In genomic region chr6:83598646-83599045, GRCm38 (mm10) we compare ENCODE assay signal across 8 mouse cellular contexts. TPM values are rescaled to one million over a fixed set of nuclear protein-coding genes. Genes with fewer than 3 reads are reported as not detected.
DNase-seq lines count a peak whose midpoint lies in the region; ATAC-seq and TF ChIP-seq lines count a peak whose summit lies in the region.

No protein-coding gene starts in this region.

- H3K36me3 ChIP-seq in forebrain, postnatal 0 days (ENCODE audit: insufficient read depth) = no peaks in the 10 kb centered on the region
- no peaks in the 10 kb centered on the region for H3K36me3 ChIP-seq in hindbrain, embryonic 13.5 days
- no peaks in the 10 kb centered on the region for H3K36me3 ChIP-seq in limb, embryonic 13.5 days
- no peaks in the 10 kb centered on the region for H3K36me3 ChIP-seq in midbrain, embryonic 13.5 days
- H3K36me3 ChIP-seq in thymus, adult 2 months (ENCODE audit: control insufficient read depth, insufficient read depth, low read length) = no peaks in the 10 kb centered on the region

- no peaks in the 10 kb centered on the region for H3K4me1 ChIP-seq in forebrain, postnatal 0 days (ENCODE audit: insufficient read depth)
- peaks cover 5% of the 10 kb centered on the region; the same call in 1 of the 2 replicates for H3K4me1 ChIP-seq in hindbrain, embryonic 13.5 days (replicated peaks)
- H3K4me1 ChIP-seq in limb, embryonic 13.5 days = no peaks in the 10 kb centered on the region
- H3K4me1 ChIP-seq in midbrain, embryonic 13.5 days (replicated peaks) = no peaks in the 10 kb centered on the region
- peaks cover 5% of the 10 kb centered on the region; the same call in 1 of the 2 replicates for H3K4me1 ChIP-seq in thymus, adult 2 months (replicated peaks; ENCODE audit: control insufficient read depth, insufficient read depth, low read length)

- TF ChIP-seq CTCF in forebrain, postnatal 0 days (IDR thresholded peaks at IDR 0.05; ENCODE audit: low read depth) = peak; percentile 73
- no peak for TF ChIP-seq CTCF in thymus, adult 2 months (IDR thresholded peaks at IDR 0.05; ENCODE audit: borderline replicate concordance, control insufficient read depth, extremely low read depth, insufficient read depth, low read length, poor library complexity)

- no peak for TF ChIP-seq POLR2A in thymus, adult 2 months (IDR thresholded peaks at IDR 0.05; ENCODE audit: control insufficient read depth, extremely low read depth, insufficient read depth, low read length, poor library complexity)

- H3K4me3 ChIP-seq in forebrain, postnatal 0 days (ENCODE audit: low read depth, low read length) = peak overlapping the region; percentile 25
- H3K4me3 ChIP-seq in hindbrain, embryonic 13.5 days = peak overlapping the region; percentile 39
- H3K4me3 ChIP-seq in limb, embryonic 13.5 days = peak overlapping the region; percentile 34
- H3K4me3 ChIP-seq in midbrain, embryonic 13.5 days (replicated peaks) = peak overlapping the region; percentile 43
- no peak overlapping the region for H3K4me3 ChIP-seq in thymus, adult 2 months (ENCODE audit: control insufficient read depth, insufficient read depth, low read length)

- peak; percentile 76 for ATAC-seq in forebrain, postnatal 0 days
- ATAC-seq in hindbrain, embryonic 13.5 days (ENCODE audit: low FRiP score) = no peak
- ATAC-seq in limb, embryonic 13.5 days (ENCODE audit: low FRiP score, low read depth) = no peak
- peak; percentile 53; the same call in 1 of the 2 replicates for ATAC-seq in midbrain, embryonic 13.5 days

- peak overlapping the region; percentile 18; the same call in 1 of the 2 replicates for H3K9ac ChIP-seq in forebrain, postnatal 0 days
- H3K9ac ChIP-seq in hindbrain, embryonic 13.5 days = peak overlapping the region; percentile 61
- H3K9ac ChIP-seq in limb, embryonic 13.5 days = no peak overlapping the region
- H3K9ac ChIP-seq in midbrain, embryonic 13.5 days (replicated peaks) = peak overlapping the region; percentile 63

- DNase-seq in right cerebral cortex, adult 18-20 months = peak; percentile 20
- no peak for DNase-seq in right cerebral cortex, postnatal 25 days
- peak; percentile 18 for DNase-seq in c-Kit-positive CD71-positive TER-119-positive erythroid progenitor cells, embryonic 14.5 days (ENCODE audit: low spot score)
- DNase-seq in forebrain, postnatal 0 days = peak; percentile 65
- peak; percentile 71 for DNase-seq in thymus, adult 2 months

- no peaks in the 10 kb centered on the region for H3K27me3 ChIP-seq in forebrain, postnatal 0 days (ENCODE audit: insufficient read depth, low read length)
- 0 out of 2 replicates have a peak, but pooled peaks cover 6% of the 10 kb centered on the region for H3K27me3 ChIP-seq in hindbrain, embryonic 13.5 days
- 0 out of 2 replicates have a peak, but pooled peaks cover 2% of the 10 kb centered on the region for H3K27me3 ChIP-seq in limb, embryonic 13.5 days
- H3K27me3 ChIP-seq in midbrain, embryonic 13.5 days = no peaks in the 10 kb centered on the region
- no peaks in the 10 kb centered on the region for H3K27me3 ChIP-seq in thymus, adult 2 months (ENCODE audit: control insufficient read depth, insufficient read depth, low read length)

- no peak overlapping the region for H3K27ac ChIP-seq in forebrain, postnatal 0 days (ENCODE audit: low read depth, low read length)
- H3K27ac ChIP-seq in hindbrain, embryonic 13.5 days = no peak overlapping the region
- no peak overlapping the region for H3K27ac ChIP-seq in limb, embryonic 13.5 days
- no peak overlapping the region for H3K27ac ChIP-seq in midbrain, embryonic 13.5 days
- H3K27ac ChIP-seq in thymus, adult 2 months (ENCODE audit: control insufficient read depth, insufficient read depth, low read length) = no peak overlapping the region

- peak overlapping the region; percentile 53 for H3K4me2 ChIP-seq in forebrain, postnatal 0 days (ENCODE audit: low read depth)
- peak overlapping the region; percentile 57 for H3K4me2 ChIP-seq in hindbrain, embryonic 13.5 days
- H3K4me2 ChIP-seq in limb, embryonic 13.5 days (replicated peaks) = peak overlapping the region; percentile 62
- H3K4me2 ChIP-seq in midbrain, embryonic 13.5 days (replicated peaks) = peak overlapping the region; percentile 60

- no peaks in the 10 kb centered on the region for H3K9me3 ChIP-seq in forebrain, postnatal 0 days (ENCODE audit: low read length)
- no peaks in the 10 kb centered on the region for H3K9me3 ChIP-seq in hindbrain, embryonic 13.5 days
- no peaks in the 10 kb centered on the region for H3K9me3 ChIP-seq in limb, embryonic 13.5 days
- H3K9me3 ChIP-seq in midbrain, embryonic 13.5 days = no peaks in the 10 kb centered on the region

- 7% methylated on average over 9 of the region's 9 CpGs for WGBS in forebrain, postnatal 0 days
- 10% methylated on average over 9 of the region's 9 CpGs for whole genome bisulfite sequencing in hindbrain, embryonic 13.5 days
- 12% methylated on average over 9 of the region's 9 CpGs for WGBS in limb, embryonic 13.5 days
- 9% methylated on average over 9 of the region's 9 CpGs for WGBS in midbrain, embryonic 13.5 days
- WGBS in thymus, adult 2 months = 11% methylated on average over 9 of the region's 9 CpGs

RNA-seq across cellular contexts. Expression of gene Stambp, which starts 26.1 kb away (rescaled TPM):
- total RNA-seq in forebrain, postnatal 0 days (2014; rRNA removed) = 11.2 and 13.9 TPM in 2 replicates
- 64.7 and 72.3 TPM in 2 replicates for polyA plus RNA-seq in forebrain, postnatal 0 days (2015; fragmentation: Nextera tagmentation; extraction: Ambion mirVana)
- 50.1 and 51.4 TPM in 2 replicates for polyA plus RNA-seq in hindbrain, embryonic 13.5 days (2015; fragmentation: Nextera tagmentation; extraction: Ambion mirVana)
- polyA plus RNA-seq in limb, embryonic 13.5 days (2015; fragmentation: Nextera tagmentation; extraction: Ambion mirVana) = 24.4 and 24.8 TPM in 2 replicates
- polyA plus RNA-seq in midbrain, embryonic 13.5 days (2015; fragmentation: Nextera tagmentation; extraction: Ambion mirVana) = 48.6 and 55.3 TPM in 2 replicates
- polyA plus RNA-seq in thymus, adult 2 months (2012; rRNA removed) = 16.4 and 19.2 TPM in 2 replicates

RNA-seq across cellular contexts. Expression of gene Clec4f, which starts 57.3 kb away (rescaled TPM):
- not detected in 2 replicates for total RNA-seq in forebrain, postnatal 0 days (2014; rRNA removed)
- polyA plus RNA-seq in forebrain, postnatal 0 days (2015; fragmentation: Nextera tagmentation; extraction: Ambion mirVana) = 0.28 TPM in 1 of 2 replicates, not detected in the other
- polyA plus RNA-seq in hindbrain, embryonic 13.5 days (2015; fragmentation: Nextera tagmentation; extraction: Ambion mirVana) = not detected in 2 replicates
- not detected in 2 replicates for polyA plus RNA-seq in limb, embryonic 13.5 days (2015; fragmentation: Nextera tagmentation; extraction: Ambion mirVana)
- not detected in 2 replicates for polyA plus RNA-seq in midbrain, embryonic 13.5 days (2015; fragmentation: Nextera tagmentation; extraction: Ambion mirVana)
- polyA plus RNA-seq in thymus, adult 2 months (2012; rRNA removed) = 0.47 and 0.51 TPM in 2 replicates

Comparison
In these comparisons a context has a peak if more than half of its experiments do, and no peak if none do; other contexts are left out.
1. ATAC-seq: peak in forebrain, postnatal 0 days (single experiment) and midbrain, embryonic 13.5 days (single experiment); none in hindbrain, embryonic 13.5 days (single experiment) and limb, embryonic 13.5 days (single experiment).
2. Peak in every context shown above with its lines, with median percentiles within 50 percentile points of each other: H3K4me2 ChIP-seq.